Mouse (Mus musculus) megakaryocyte, embryonic 14.5 days (primary cell): ENCODE results near the gene Ccdc87.

Experiments
- FLI1 ChIP-seq: IDR thresholded peaks from 2 replicates; pipeline ENCODE4 v1.6.1; 2012; ENCODE audit warnings: low read length, inconsistent platforms, mixed read lengths
- GATA1 ChIP-seq: IDR thresholded peaks from 3 replicates; pipeline ENCODE4 v1.6.1; 2012; ENCODE audit warnings: mixed read lengths, low read length, inconsistent platforms, borderline replicate concordance

DNA sequence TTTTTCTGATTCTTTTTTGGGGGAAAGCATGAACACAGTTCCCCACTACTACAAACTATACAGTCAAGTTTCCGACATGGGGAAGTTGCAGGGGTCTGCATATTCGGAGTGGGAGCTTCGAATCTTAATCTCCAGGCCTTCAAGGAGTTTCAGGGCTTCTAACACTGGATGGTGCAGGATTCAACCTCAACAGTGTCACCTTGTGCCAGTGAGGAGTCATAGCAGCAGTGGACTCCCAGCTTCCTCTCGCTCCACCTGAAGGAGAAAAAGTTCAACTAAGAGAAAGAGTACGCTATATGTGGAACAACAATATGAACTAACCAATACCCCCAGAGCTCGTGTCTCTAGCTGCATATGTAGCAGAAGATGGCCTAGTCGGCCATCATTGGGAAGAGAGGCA, 8.3 kb downstream of the Ccdc87 start:
- TF ChIP-seq GATA1 (no peak), FLI1 (no peak)
